Mouse (Mus musculus) frontal cortex, postnatal 25 days (tissue): ENCODE measurements at regions not wholly inside any gene's neighbourhood (a gene's known extent, or its start where the extent isn't known, plus 50 kb on each side); places are given as distances from the start of the nearest gene placed in this dataset.
"Not testable (repeated sequence)": the region's sequence is repeated elsewhere in the genome, so short reads cannot be mapped to it uniquely, and the experiment has no call there.

Source experiments
- DNase-seq, 2 experiments: peaks; one replicate each; pipeline ENCODE4 v3.0.0; 2022; ENCODE audit warnings: low spot score in 2 of 2

- DNase-seq: no peak
These were observed 345.9 kb upstream of the Atp10a start for GRCm38 (mm10) chr7:58310096-58310495.

GRCm38 (mm10) chr7:58322381-58322780 is 333.6 kb upstream of the Atp10a start:
- DNase-seq: no peak

DNA sequence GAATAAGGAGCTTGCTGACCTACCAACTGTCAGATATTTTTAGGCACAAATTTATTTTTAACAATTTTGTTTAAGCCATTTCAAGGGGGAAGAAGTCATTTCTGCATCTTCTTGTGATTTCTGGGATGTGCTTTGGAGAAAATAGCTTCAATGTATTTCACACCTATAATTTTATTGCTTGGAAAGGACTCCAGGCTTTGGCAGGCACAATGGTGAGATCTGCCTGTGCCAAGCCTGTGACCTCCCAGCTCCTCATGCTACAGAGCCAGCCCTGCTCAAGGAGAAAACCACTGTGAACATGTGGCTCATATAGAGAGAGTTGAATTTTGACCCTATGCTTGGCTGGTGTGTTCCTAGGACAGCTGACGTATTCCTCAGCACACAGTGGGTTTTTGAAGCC is 288.6 kb upstream of the Atp10a start:
- no peak for DNase-seq

- DNase-seq: peak; percentile 8 to 21
These were observed 272.6 kb upstream of the Atp10a start for GRCm38 (mm10) chr7:58383401-58383800.

GRCm38 (mm10) chr7:58388326-58388725 is 267.6 kb upstream of the Atp10a start:
- no peak for DNase-seq

- DNase-seq: no peak
These were observed 263.4 kb upstream of the Atp10a start for GRCm38 (mm10) chr7:58392391-58393115.

DNA sequence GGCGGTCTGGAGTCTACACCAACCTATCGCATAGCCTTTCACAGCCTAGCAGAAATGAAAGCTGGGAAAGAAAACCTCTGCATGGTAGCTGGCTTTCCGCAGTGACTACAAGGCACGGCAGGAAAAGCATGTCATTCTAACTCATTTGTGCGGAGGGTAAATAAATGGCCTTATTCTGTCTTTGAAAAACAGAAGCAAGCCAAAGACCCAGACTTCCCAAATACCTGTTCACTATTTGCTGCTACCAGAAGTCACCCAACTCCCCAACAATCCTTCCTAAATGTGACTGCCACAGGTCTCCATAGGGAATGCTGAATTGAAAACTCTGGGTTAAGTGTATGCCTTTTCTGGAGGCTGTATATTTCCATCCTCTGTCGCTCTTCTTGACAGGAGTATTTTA is 258.0 kb upstream of the Atp10a start:
- no peak for DNase-seq

- no peak for DNase-seq
These were observed 257.3 kb upstream of the Atp10a start for GRCm38 (mm10) chr7:58398558-58399144.

DNA sequence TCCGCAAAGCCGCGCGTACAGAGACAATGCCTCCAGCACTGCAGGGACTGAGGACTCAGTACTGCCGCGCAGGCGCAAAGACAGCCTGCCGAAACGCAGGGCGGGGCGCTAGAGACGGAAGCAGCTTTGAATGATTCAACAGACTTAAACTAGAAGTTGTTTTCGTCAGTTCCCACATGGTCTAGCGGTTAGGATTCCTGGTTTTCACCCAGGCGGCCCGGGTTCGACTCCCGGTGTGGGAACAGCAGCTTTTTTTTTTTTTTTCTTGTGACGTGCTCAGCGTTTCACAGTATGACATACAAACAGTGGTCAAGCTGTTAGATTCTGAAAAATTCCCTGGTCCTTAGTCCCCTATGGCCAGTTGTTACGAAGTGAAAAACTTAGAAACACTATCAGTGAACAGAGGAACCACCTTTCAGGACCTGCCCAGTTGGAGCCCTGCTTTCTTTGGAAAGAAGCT is 256.8 kb upstream of the Atp10a start:
- peak; percentile 92 to 96 for DNase-seq

DNA sequence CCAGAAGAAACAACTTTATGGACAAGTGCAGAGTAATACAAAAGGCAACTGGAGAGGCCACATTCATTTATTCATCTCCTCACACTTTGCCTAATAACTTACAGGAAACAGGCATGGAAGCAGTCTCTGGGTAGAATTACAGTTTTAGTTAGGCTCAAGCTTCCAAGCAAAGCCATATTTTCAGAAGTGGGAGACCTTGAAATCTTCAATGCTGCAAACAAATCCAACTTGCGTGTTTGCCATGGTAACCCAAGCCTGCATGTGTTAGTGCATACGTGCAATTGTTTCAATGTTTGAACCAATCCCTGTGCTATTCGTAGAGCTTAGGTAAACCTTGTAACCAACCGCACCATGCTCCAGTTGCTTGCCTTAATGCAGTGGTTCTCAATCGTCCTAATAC is 256.3 kb upstream of the Atp10a start:
- no peak for DNase-seq

GRCm38 (mm10) chr7:58400594-58400993 is 255.4 kb upstream of the Atp10a start:
- no peak for DNase-seq

- DNase-seq: no peak
These were observed 218.9 kb upstream of the Atp10a start for GRCm38 (mm10) chr7:58436888-58437625.

GRCm38 (mm10) chr7:58442535-58443184 is 213.3 kb upstream of the Atp10a start:
- DNase-seq: no peak

DNA sequence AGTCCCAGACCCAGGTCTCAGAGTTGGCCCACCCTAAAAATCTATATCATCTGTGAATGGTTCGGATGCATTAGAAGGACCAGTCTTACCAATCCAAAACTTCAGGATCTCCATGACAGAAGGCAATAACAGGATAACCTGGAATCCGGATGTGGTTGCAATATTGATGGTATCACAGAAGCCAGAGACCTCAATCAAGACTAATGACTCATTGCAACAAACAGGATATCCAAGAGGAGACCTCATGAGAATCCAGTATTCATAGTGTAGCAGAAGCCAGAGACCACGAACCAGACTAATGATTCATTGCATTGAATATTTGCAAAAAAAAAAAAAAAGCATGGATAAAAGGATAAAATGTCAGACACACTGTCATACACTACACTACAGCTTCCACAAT is 212.7 kb upstream of the Atp10a start:
- no peak for DNase-seq

DNA sequence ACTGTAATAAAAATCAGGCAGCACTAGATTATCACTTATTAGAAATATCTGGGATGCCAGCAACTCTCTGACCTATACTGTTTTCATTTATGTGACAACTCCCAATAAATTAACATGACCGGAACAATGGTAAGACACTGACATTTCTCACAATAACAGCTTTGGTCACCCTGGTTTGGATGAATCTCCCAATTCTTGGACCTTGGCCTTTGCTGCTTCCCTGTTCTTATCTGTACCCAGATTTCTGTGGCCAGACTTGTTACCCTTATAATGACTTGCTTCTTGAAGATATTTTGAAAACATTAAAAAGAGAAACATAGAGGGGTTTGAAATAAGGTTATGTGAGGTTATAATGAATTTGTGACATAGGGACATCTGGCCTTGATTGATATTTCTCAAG is 210.2 kb upstream of the Atp10a start:
- DNase-seq: no peak

GRCm38 (mm10) chr7:58446261-58446660 is 209.7 kb upstream of the Atp10a start:
- no peak for DNase-seq

GRCm38 (mm10) chr7:58448727-58449126 is 207.2 kb upstream of the Atp10a start:
- no peak for DNase-seq

DNA sequence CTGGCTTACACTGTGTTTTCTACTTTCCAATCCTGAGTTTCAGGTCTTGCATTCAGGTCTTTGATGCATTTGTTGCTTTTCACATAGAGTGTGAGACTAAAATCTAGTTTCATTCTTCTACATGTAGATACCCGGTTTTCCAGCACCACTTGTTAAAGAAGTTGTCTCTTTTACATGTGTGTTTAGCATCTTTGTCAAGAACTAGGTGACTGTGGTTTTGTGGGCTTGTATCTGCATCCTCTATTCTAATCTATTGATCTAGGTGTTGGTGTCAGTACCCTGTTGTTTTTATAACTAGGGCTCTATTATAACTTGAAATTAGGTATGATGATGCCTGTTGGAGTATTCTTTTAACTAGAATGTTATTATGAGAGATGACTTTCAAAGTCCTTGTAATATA is 204.0 kb upstream of the Atp10a start:
- DNase-seq: no peak

DNA sequence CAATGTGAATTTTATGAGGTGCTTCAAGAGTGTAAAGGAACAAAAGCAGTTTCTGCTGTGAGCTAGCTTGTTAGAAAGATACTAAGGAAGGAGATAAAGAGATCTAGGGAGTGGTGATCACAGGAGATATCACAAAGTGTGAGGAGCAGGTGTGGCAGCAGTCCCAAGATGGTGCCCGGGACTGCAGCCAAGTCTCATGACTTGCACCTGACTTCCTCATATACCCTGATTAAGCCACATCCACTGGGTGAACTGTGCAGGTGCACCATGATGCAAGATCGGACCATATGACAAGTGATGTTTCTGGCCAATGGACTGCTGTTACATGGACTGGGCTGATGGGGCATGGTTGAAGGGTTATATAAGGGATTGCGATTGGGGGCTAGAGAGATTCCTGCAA is 197.8 kb upstream of the Atp10a start:
- not testable (repeated sequence) for DNase-seq

DNA sequence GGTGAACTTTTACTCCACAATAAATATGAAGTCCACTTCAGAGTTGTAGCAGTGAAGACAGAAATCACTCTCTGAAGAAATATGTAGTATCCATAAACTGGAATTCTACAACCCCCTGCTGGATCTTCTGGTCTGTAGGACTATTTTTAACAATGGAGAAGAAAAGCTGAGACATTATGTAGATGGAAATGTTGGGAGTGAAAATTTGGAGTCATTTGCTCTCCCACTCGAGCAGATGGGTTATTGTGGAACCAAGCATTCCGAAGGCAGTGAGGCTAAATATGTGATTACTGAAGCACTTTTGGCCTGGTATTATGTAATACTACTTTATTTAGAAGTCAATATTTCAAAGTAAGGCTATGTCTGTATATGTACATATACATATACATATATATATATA is 195.0 kb upstream of the Atp10a start:
- no peak for DNase-seq

DNA sequence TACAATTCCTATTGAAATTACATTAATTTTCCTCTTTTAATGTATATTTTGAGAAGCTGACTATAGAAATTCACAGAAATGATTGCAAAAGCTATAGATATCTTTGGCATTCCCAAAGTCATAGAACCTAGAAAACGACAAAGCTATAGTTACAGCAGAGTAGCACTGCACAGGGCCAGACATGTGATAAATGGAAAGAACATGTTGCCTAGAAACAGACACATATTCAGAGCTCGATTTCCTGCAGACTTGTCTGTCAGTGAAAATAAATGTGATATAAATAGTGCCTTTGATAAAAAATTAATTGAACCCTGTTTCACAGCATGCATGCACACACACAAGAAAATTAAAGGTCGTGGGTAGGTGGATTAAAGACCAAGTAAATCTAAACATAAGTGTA is 182.8 kb upstream of the Atp10a start:
- DNase-seq: no peak

- DNase-seq: no peak
These were observed 180.8 kb upstream of the Atp10a start for GRCm38 (mm10) chr7:58475139-58475538.
